Mouse (Mus musculus) naive thymus-derived CD4-positive, alpha-beta T cell, adult 5 months (primary cell): Measurements from ENCODE around the gene Ndufc1. TPM values are rescaled to one million over a fixed set of nuclear protein-coding genes. Genes with fewer than 3 reads are reported as not detected.

Experiments used
- polyA plus RNA-seq: library from polyadenylated mRNA; unstranded; fragments of 100-300 nt; shearing (Covaris generic); gene quantifications from one replicate; pipeline ENCODE4 v1.2.1, GENCODE M21; 2017

The Ndufc1 gene
- polyA plus RNA-seq, result 88.6 TPM

GRCm38 (mm10) chr3:51408561-51409183 lies at the start of gene Ndufc1:
Ndufc1 (minus strand) TSS chr3:51408988.

GRCm38 (mm10) chr3:51415098-51416072 lies 6.6 kb upstream of the Ndufc1 start, which contains the start of gene Naa15:
Naa15 (plus strand) TSS chr3:51415148.

DNA sequence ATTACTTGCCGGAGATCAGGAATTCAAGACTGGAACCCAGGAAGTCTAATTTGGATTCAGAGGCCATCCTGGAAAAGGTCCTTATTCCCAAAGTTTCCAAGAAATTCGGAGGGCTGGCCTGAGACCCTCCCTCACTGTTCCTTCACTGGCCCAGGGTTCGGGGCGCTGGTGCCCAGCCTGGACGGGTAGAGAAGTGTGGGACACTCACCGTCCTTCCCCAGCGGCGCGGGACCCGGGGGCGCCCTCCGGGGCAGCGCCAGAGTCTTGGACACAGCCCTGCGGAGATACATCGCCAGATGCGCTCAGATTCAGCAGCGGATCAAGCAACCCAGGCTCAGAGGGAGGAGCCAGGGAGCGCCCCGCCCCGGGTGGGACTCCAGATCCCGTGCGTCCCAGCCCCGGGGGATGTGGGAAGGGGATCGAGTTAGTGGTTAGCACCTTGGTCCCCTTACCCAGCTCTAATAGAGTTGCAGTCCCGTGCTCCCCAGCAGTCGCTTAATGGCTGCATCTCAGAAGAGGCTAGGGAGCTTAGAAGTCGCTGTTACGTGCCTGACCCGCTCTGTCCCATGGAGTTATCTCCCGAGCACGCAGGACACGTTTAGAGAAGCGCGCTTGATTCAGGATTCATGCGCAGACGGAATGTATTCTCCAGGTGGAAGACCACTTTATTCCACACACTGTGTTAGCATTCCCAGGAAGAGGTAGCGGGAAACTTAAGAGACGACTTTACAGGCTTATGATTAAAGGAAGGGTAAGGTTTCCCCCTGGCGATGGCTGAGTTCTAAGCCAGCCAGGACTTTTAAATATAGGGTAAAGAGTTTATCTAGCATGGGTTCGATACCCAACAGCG lies 12.3 kb downstream of the Ndufc1 start, which contains the start of gene Mgarp:
Gene Mgarp, minus strand, starts transcription at position 520 of the 850 bp plus-strand sequence.

Other genes with a start within 250 kb of the Ndufc1 start
- 14.8 TPM for gene Noct, start 184.5 kb downstream of the Ndufc1 start, polyA plus RNA-seq
- 127 TPM for gene Elf2, start 68.3 kb downstream of the Ndufc1 start, polyA plus RNA-seq
- gene Mgarp, start 12.2 kb downstream of the Ndufc1 start, polyA plus RNA-seq, result not detected
- 110 TPM for gene Naa15, start 6.2 kb upstream of the Ndufc1 start, polyA plus RNA-seq
- 31.3 TPM for gene Rab33b, start 74.9 kb upstream of the Ndufc1 start, polyA plus RNA-seq
- 17.9 TPM for gene Setd7, start 151.9 kb upstream of the Ndufc1 start, polyA plus RNA-seq